Mouse (Mus musculus) heart, adult 2 months (tissue): ENCODE data around the gene Fam216b. TPM values are rescaled to one million over a fixed set of nuclear protein-coding genes. Genes with fewer than 3 reads are reported as not detected.

Experiments used
- DNase-seq, 2 experiments: peaks; one replicate each; pipeline ENCODE4 v3.0.0; 2021
- H3K27ac ChIP-seq: fragments of 200-600 bp; 2 replicates; pipeline ENCODE4 v1.8.1; 2022
- H3K27me3 ChIP-seq: fragments of 200-500 bp; 2 replicates; pipeline ENCODE4 v1.6.1; 2012; ENCODE audit warnings: mild to moderate bottlenecking, low read length, inconsistent platforms, mixed read lengths; ENCODE audit not compliant: control insufficient read depth, insufficient read depth
- H3K36me3 ChIP-seq: fragments of 200-500 bp; 2 replicates; pipeline ENCODE4 v1.6.1; 2012; ENCODE audit warnings: low read length, inconsistent platforms; ENCODE audit not compliant: control insufficient read depth, insufficient read depth
- H3K4me1 ChIP-seq: fragments of 200-500 bp; 2 replicates; pipeline ENCODE4 v1.6.1; 2011; ENCODE audit warnings: low read length; ENCODE audit not compliant: control insufficient read depth, insufficient read depth
- H3K4me3 ChIP-seq: fragments of 200-600 bp; 2 replicates; pipeline ENCODE4 v1.8.1; 2022
- H3K79me2 ChIP-seq: fragments of 200-500 bp; replicated peaks from 2 replicates; pipeline ENCODE4 v1.6.1; 2012; ENCODE audit warnings: mild to moderate bottlenecking, inconsistent platforms, low read length, moderate library complexity, mixed read lengths; ENCODE audit not compliant: control insufficient read depth, insufficient read depth
- H3K9ac ChIP-seq: fragments of 200-500 bp; 2 replicates; pipeline ENCODE4 v1.6.1; 2012; ENCODE audit warnings: low read depth, mild to moderate bottlenecking, control low read depth, inconsistent platforms, low read length, mixed read lengths
- CTCF ChIP-seq: fragments of 200-600 bp; IDR thresholded peaks from 2 replicates; pipeline ENCODE4 v1.8.1; 2022; ENCODE audit warnings: antibody characterized with exemption, mild to moderate bottlenecking, moderate library complexity
- EP300 ChIP-seq: fragments of 200-500 bp; IDR thresholded peaks from 2 replicates; pipeline ENCODE4 v1.6.1; 2011; ENCODE audit warnings: low read depth, low read length, control low read depth; ENCODE audit not compliant: insufficient read depth
- POLR2A ChIP-seq: fragments of 200-500 bp; IDR thresholded peaks from 2 replicates; pipeline ENCODE4 v1.6.1; 2011; ENCODE audit warnings: mild to moderate bottlenecking, low read depth, low read length, control low read depth; ENCODE audit not compliant: insufficient read depth
- WGBS: fragments of 180-500 bp; shearing (Covaris S2); methylation state at CpG from one replicate; pipeline ENCODE4 v1.1.7; 2018; 5-methylcytosine and 5-hydroxymethylcytosine counted together
- intact Hi-C: fragments of 180-260 bp; cut with DNase I; formaldehyde crosslinking; loops from one replicate; pipeline ENCODE4 v1.15.1; 2025
- long read RNA-seq: library from polyadenylated mRNA; stranded (forward); transcript quantifications from one replicate; pipeline ENCODE4 v2.0.0, GENCODE M21; 2021
- polyA plus RNA-seq: library from polyadenylated mRNA; depleted of rRNA; stranded (reverse); fragments of >200 nt; gene quantifications from 2 replicates; pipeline ENCODE4 v1.2.3, GENCODE M21; 2012; rRNA removed
- total RNA-seq, 2 experiments: library from RNA; stranded (reverse); gene quantifications; 2 replicates each; pipeline ENCODE4 v1.2.3; 2021

The Fam216b gene
- not detected for total RNA-seq
- polyA plus RNA-seq = 0.23 and 0.51 TPM in 2 replicates
- long read RNA-seq = 0 reads

DNA sequence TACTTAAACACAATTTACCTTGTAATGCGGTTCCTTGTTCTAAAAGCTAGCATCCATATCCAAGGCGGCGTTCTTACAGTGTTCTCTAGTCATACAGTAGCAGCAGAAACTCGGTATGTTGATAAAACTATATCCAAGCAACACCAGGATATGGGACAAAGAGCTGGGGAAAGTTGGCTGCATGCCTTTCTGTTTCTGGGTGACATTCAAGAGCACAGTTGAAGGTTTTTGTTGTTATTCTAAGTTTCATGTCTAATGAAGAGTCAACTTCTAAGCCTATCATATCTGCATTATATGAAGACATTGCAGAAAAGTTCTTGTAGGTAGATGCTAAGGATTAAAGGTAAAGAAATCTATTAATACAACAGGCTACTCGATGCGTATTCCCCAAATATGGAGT lies at the start of gene Fam216b:
Gene Fam216b (minus strand): TSS at position 101 of the 400 bp plus-strand sequence.
- no peaks in the 10 kb centered on the region for H3K4me1 ChIP-seq
- H3K4me3 ChIP-seq = no peak within 1 kb of the TSS
- intact Hi-C loops = no loop called here
- DNase-seq = no peak
- H3K27ac ChIP-seq = no peak within 1 kb of the TSS
- no peaks in the 10 kb centered on the region for H3K36me3 ChIP-seq
- 58% methylated on average over 6 of the region's 6 CpGs for WGBS
- H3K9ac ChIP-seq = no peak within 1 kb of the TSS
- TF ChIP-seq CTCF (no peak), POLR2A (no peak), EP300 (no peak)
- H3K27me3 ChIP-seq = no peaks in the 10 kb centered on the region
- no peaks in the 10 kb centered on the region for H3K79me2 ChIP-seq

DNA sequence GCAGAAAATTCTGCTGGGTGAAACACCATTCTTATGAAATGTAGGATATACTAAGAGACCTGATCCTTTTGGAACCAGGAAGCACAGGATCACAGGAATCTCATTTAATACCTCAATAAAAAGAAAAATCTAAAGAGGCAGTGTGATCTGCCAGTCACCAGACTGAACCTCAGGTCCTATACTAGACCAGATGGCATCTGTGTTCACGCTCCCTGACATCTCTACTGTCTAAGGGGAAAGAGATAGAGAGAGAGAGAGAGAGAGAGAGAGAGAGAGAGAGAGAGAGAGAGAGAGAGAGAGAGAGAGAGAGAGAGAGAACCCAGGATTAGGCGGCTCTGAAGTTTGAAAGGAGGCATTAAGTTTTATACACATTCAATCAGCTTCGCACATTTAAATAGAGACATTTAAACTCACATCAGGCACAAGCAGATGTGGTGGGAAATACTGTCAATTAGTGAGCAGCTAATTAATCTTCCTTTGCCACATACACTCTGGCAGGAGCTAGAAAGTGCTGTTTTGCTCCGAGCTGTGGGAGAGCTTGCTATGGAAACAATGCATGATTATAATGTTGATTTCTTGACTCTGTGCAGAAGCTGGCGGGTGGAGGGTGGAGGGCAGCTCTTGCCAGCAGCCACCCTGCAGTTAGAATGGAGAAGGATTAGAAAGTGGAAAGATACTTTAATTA lies 43.7 kb upstream of the Fam216b start:
- no peaks in the 10 kb centered on the region for H3K27me3 ChIP-seq
- TF ChIP-seq EP300 (no peak), POLR2A (no peak), CTCF (no peak)
- H3K36me3 ChIP-seq = no peaks in the 10 kb centered on the region
- no peak overlapping the region for H3K4me3 ChIP-seq
- H3K9ac ChIP-seq = no peak overlapping the region
- 65% methylated on average over 5 of the region's 5 CpGs for WGBS
- intact Hi-C loops = no loop called here
- no peaks in the 10 kb centered on the region for H3K4me1 ChIP-seq
- no peak overlapping the region for H3K27ac ChIP-seq
- no peaks in the 10 kb centered on the region for H3K79me2 ChIP-seq
- no peak for DNase-seq

DNA sequence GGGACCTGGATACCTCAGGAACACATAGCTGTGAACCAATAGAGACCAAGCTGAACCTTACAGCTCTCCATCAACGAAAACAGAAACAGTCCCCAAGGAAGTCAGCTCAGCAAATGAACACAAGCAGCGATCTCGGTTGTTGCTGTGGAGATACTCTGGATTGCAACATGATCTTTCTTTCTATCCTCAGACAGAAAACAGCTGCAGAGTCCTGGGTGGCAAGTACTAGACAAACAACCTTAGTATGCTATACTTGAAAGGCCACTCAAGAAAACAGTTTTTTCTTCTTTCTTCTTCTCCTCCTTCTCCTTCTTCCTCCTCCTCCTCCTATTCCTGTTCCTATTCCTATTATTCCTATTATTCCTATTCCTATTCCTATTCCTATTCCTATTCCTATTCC lies 37.9 kb upstream of the Fam216b start:
- H3K27ac ChIP-seq = no peak overlapping the region
- H3K4me1 ChIP-seq = no peaks in the 10 kb centered on the region
- TF ChIP-seq EP300 = no peak
- TF ChIP-seq CTCF = no peak
- no peak for TF ChIP-seq POLR2A
- H3K4me3 ChIP-seq = no peak overlapping the region
- H3K79me2 ChIP-seq = no peaks in the 10 kb centered on the region
- no peaks in the 10 kb centered on the region for H3K36me3 ChIP-seq
- no peak overlapping the region for H3K9ac ChIP-seq
- no peaks in the 10 kb centered on the region for H3K27me3 ChIP-seq
- no peak for DNase-seq
- 61% methylated on average over 3 of the region's 3 CpGs for WGBS
- intact Hi-C loops = no loop called here

DNA sequence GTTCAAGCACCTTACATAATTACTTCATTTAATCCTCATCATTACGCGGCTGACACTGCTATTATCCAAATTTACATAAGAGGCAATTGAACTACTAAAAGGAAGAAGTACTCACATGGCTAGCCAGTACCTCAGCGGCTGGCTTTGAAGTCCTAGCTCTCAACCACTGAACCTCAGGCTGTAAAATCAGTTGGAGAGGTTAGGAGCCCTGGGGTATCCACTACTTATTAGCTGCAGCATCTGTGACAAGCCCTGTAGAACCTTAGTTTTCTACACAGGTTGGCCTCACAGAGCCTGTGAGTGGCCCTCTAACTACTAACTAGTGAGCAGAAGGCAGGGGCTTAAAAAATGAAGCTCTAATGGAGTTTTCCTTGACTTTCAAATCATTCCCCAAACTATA lies 31.5 kb upstream of the Fam216b start:
- H3K4me3 ChIP-seq = no peak overlapping the region
- H3K4me1 ChIP-seq = no peaks in the 10 kb centered on the region; the same call in 1 of the 2 replicates
- H3K27ac ChIP-seq = no peak overlapping the region
- intact Hi-C loops = no loop called here
- TF ChIP-seq CTCF (no peak), EP300 (no peak), POLR2A (no peak)
- H3K9ac ChIP-seq = no peak overlapping the region
- H3K27me3 ChIP-seq = no peaks in the 10 kb centered on the region
- no peaks in the 10 kb centered on the region for H3K36me3 ChIP-seq
- WGBS = 70% methylated on average over 3 of the region's 3 CpGs
- H3K79me2 ChIP-seq = no peaks in the 10 kb centered on the region
- DNase-seq = no peak

DNA sequence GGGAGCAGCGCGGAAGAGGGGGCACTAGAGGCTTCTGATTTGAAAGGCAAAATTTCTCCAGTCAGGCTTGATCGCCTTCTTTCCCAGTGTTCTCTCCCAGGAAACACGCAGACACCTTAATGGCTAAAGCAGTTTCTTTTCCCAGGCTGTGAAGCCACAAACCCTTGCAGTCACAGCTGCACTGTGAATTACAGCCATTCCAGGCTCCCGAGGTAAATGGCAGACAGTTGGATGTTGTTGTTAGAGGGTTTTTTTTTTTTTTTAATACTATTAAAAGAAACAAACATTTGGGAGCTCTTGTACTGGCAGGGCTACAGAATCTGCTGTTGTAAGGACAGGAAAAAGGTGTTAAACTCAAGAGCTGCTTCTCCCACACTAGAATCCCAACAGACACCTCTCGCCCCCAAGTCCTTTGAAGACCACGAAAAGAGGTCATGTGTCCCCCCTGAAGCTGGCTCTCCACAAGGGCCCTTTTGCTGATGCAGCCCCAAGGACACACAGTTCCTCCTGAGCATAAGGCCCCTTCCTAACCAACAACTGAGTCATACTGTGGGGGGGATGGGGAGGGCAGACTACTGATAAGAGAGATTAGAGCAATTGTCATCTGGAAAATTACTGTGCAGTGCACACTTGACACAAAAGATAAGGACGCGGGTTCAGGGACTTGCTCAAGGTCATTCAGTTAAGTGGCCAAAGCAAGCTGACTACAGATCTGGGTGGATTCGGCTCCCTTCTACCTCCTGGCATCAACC lies 30.8 kb upstream of the Fam216b start:
- Histone ChIP-seq H3K4me3 (no peak overlapping the region), H3K4me1 (no peaks in the 10 kb centered on the region; the same call in 1 of the 2 replicates), H3K36me3 (no peaks in the 10 kb centered on the region), H3K27me3 (no peaks in the 10 kb centered on the region), H3K27ac (no peak overlapping the region), H3K79me2 (no peaks in the 10 kb centered on the region), H3K9ac (no peak overlapping the region)
- no peak for DNase-seq
- intact Hi-C loops = no loop called here
- 55% methylated on average over 10 of the region's 10 CpGs for WGBS
- TF ChIP-seq EP300 (no peak), CTCF (no peak)

DNA sequence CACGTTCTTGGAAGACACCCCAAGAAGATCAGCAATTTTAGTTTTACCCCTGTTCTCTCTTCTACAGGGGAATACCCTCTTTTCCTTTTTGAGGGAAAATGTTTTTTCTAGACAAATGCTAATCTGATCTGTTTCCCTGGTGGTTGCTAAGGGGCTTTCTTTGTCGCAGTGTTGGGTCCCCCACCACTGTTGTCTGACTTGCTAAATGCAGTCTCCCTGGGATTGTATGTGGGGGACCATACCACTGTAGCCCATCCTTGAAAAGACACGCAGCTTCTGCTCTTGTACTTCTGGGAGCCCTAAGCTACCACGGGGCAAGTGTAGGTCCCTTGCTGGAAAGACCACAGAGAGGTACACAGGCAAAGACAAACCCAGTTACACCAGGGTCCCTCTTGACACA lies 28.9 kb upstream of the Fam216b start:
- Histone ChIP-seq H3K36me3 (no peaks in the 10 kb centered on the region), H3K79me2 (no peaks in the 10 kb centered on the region), H3K27me3 (no peaks in the 10 kb centered on the region), H3K4me3 (no peak overlapping the region), H3K27ac (no peak overlapping the region), H3K9ac (no peak overlapping the region), H3K4me1 (no peaks in the 10 kb centered on the region; the same call in 1 of the 2 replicates)
- TF ChIP-seq POLR2A = no peak
- no peak for TF ChIP-seq EP300
- no peak for TF ChIP-seq CTCF
- no peak for DNase-seq
- intact Hi-C loops = no loop called here
- WGBS = 75% methylated on average over 4 of the region's 4 CpGs
